Mouse (Mus musculus) testis, adult 2 months (tissue): Measurements from ENCODE around the gene Slc48a1. TPM values are rescaled to one million over a fixed set of nuclear protein-coding genes. Genes with fewer than 3 reads are reported as not detected.
A peak's percentile ranks its signal among the peaks of the same experiment; 100 is the strongest.

Experiments used
- H3K27ac ChIP-seq: fragments of 200-500 bp; 2 replicates; pipeline ENCODE4 v1.5.1; 2012; ENCODE audit warnings: low read depth, low read length; ENCODE audit not compliant: control insufficient read depth, insufficient read depth
- H3K27me3 ChIP-seq: fragments of 200-500 bp; 2 replicates; pipeline ENCODE4 v1.6.1; 2012; ENCODE audit warnings: mild to moderate bottlenecking, low read length, moderate library complexity; ENCODE audit not compliant: control insufficient read depth, insufficient read depth
- H3K36me3 ChIP-seq: fragments of 200-500 bp; 2 replicates; pipeline ENCODE4 v1.6.1; 2012; ENCODE audit warnings: mild to moderate bottlenecking, low read length; ENCODE audit not compliant: control insufficient read depth, insufficient read depth
- H3K4me1 ChIP-seq: fragments of 200-500 bp; 2 replicates; pipeline ENCODE4 v1.6.1; 2012; ENCODE audit warnings: low read length; ENCODE audit not compliant: control insufficient read depth, insufficient read depth
- H3K4me3 ChIP-seq: fragments of 200-500 bp; 2 replicates; pipeline ENCODE4 v1.5.1; 2012; ENCODE audit warnings: low read depth, mild to moderate bottlenecking, low read length, moderate library complexity, mixed read lengths; ENCODE audit not compliant: control insufficient read depth
- CTCF ChIP-seq: fragments of 200-500 bp; IDR thresholded peaks from 2 replicates; pipeline ENCODE4 v1.5.1; 2012; ENCODE audit warnings: low read depth, mild to moderate bottlenecking, inconsistent platforms, low read length, moderate library complexity; ENCODE audit not compliant: control insufficient read depth, insufficient read depth, insufficient replicate concordance
- POLR2A ChIP-seq: fragments of 200-500 bp; IDR thresholded peaks from 2 replicates; pipeline ENCODE4 v1.6.1; 2012; ENCODE audit warnings: low read depth, mild to moderate bottlenecking, inconsistent platforms, low read length, moderate library complexity; ENCODE audit not compliant: control insufficient read depth
- polyA plus RNA-seq: library from polyadenylated mRNA; depleted of rRNA; stranded (reverse); fragments of >200 nt; gene quantifications from 2 replicates; pipeline ENCODE4 v1.2.3, GENCODE M21; 2012

Gene Slc48a1
- polyA plus RNA-seq, 1 experiment = 17.0 TPM

GRCm38 (mm10) chr15:97813452-97814204, 35.3 kb downstream of the Slc48a1 start:
- H3K4me3 ChIP-seq = no peak overlapping the region
- peaks cover 4% of the 10 kb centered on the region for H3K4me1 ChIP-seq
- H3K27me3 ChIP-seq = no peaks in the 10 kb centered on the region
- no peak overlapping the region for H3K27ac ChIP-seq
- H3K36me3 ChIP-seq = no peaks in the 10 kb centered on the region
- no peak for TF ChIP-seq CTCF
- no peak for TF ChIP-seq POLR2A

DNA sequence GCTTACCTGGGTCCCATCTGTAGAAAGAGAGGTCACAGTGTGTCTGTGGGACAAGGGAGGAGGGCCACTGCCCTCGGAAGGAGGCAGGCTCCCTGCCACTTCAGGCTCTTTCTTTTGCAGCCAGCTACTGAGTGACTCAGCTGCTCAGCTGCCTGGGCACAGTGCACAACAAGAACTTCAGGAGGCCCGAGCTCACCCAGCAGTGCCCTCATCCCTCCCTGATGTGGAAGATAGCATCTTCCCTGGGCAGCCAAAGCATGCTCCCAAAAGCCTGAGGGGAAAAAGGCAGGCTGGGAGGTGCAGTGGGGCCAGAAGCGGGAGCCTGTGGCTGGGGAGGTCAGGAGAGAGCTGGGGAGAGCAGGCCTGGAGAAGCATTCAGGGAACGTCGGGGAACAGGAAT, 36.4 kb downstream of the Slc48a1 start:
- no peaks in the 10 kb centered on the region; the same call in 1 of the 2 replicates for H3K4me1 ChIP-seq
- no peak for TF ChIP-seq POLR2A
- no peak for TF ChIP-seq CTCF
- no peaks in the 10 kb centered on the region for H3K27me3 ChIP-seq
- 0 out of 2 replicates have a peak overlapping the region, but pooled peaks have one; percentile 19 for H3K27ac ChIP-seq
- no peak overlapping the region for H3K4me3 ChIP-seq
- no peaks in the 10 kb centered on the region for H3K36me3 ChIP-seq

DNA sequence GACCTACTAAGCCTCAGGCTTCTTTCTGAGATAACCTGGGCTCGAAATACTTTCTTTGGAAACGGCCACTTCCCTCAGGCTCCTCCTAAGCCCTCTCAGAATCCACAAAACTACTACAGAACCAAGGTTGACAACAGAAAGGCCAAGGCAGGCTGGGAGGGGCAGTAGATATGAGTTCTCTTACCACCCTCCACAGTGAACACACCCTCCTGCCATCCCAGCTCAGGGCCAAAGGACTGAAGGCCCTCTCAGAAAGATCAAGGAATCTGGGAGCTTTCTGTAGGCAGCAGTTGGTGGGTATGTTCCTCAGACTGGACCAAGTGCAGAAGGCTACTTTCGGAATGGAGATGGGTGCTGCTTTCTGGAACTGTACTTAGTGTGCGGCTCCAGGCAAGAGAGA, 36.9 kb downstream of the Slc48a1 start:
- TF ChIP-seq POLR2A (no peak), CTCF (no peak)
- H3K36me3 ChIP-seq = no peaks in the 10 kb centered on the region
- no peaks in the 10 kb centered on the region; the same call in 1 of the 2 replicates for H3K4me1 ChIP-seq
- no peaks in the 10 kb centered on the region for H3K27me3 ChIP-seq
- no peak overlapping the region for H3K27ac ChIP-seq
- no peak overlapping the region for H3K4me3 ChIP-seq

- Histone ChIP-seq H3K4me3 (no peak overlapping the region), H3K27ac (no peak overlapping the region), H3K36me3 (no peaks in the 10 kb centered on the region), H3K4me1 (no peaks in the 10 kb centered on the region; the same call in 1 of the 2 replicates), H3K27me3 (no peaks in the 10 kb centered on the region)
- no peak for TF ChIP-seq CTCF
- no peak for TF ChIP-seq POLR2A
These were observed 38.1 kb downstream of the Slc48a1 start for GRCm38 (mm10) chr15:97816199-97816994.

- H3K4me3 ChIP-seq = no peak overlapping the region
- no peak overlapping the region for H3K27ac ChIP-seq
- no peaks in the 10 kb centered on the region for H3K27me3 ChIP-seq
- H3K36me3 ChIP-seq = no peaks in the 10 kb centered on the region
- H3K4me1 ChIP-seq = peaks cover 2% of the 10 kb centered on the region; the same call in 1 of the 2 replicates
- no peak for TF ChIP-seq POLR2A
- no peak for TF ChIP-seq CTCF
These were observed 41.6 kb downstream of the Slc48a1 start for GRCm38 (mm10) chr15:97819937-97820336.

GRCm38 (mm10) chr15:97821321-97821982, 43.1 kb downstream of the Slc48a1 start:
- Histone ChIP-seq H3K27ac (no peak overlapping the region), H3K4me1 (peaks cover 5% of the 10 kb centered on the region; the same call in 1 of the 2 replicates), H3K36me3 (no peaks in the 10 kb centered on the region), H3K27me3 (no peaks in the 10 kb centered on the region), H3K4me3 (no peak overlapping the region)
- TF ChIP-seq POLR2A (no peak), CTCF (no peak)

GRCm38 (mm10) chr15:97821983-97822363, 43.7 kb downstream of the Slc48a1 start:
- H3K27ac ChIP-seq = no peak overlapping the region
- TF ChIP-seq POLR2A (no peak), CTCF (no peak)
- H3K27me3 ChIP-seq = no peaks in the 10 kb centered on the region
- no peaks in the 10 kb centered on the region for H3K36me3 ChIP-seq
- H3K4me1 ChIP-seq = peaks cover 5% of the 10 kb centered on the region; the same call in 1 of the 2 replicates
- no peak overlapping the region for H3K4me3 ChIP-seq
